Mouse (Mus musculus) embryonic facial prominence, embryonic 15.5 days (tissue): Measurements from ENCODE around the gene Tmem179. TPM values are rescaled to one million over a fixed set of nuclear protein-coding genes. Genes with fewer than 3 reads are reported as not detected.

Experiments
- ATAC-seq: fragments of 200-750 bp; cut with Nextera tagmentation; 2 replicates; pipeline ENCODE4 v1.8.0; 2017; ENCODE audit warnings: low read depth, moderate TSS enrichment; ENCODE audit not compliant: insufficient number of reproducible peaks, low FRiP score, low TSS enrichment
- H3K27ac ChIP-seq: fragments of 300-500 bp; sonication (generic); replicated peaks from 2 replicates; pipeline ENCODE4 v1.5.1; 2015; ENCODE audit warnings: mild to moderate bottlenecking, inconsistent platforms
- H3K27me3 ChIP-seq: fragments of 300-500 bp; sonication (generic); 2 replicates; pipeline ENCODE4 v1.6.1; 2015; ENCODE audit warnings: inconsistent platforms
- H3K36me3 ChIP-seq: fragments of 300-500 bp; sonication (generic); 2 replicates; pipeline ENCODE4 v1.6.1; 2015; ENCODE audit warnings: mild to moderate bottlenecking, inconsistent platforms
- H3K4me1 ChIP-seq: fragments of 300-500 bp; sonication (generic); 2 replicates; pipeline ENCODE4 v1.6.1; 2015; ENCODE audit warnings: inconsistent platforms
- H3K4me2 ChIP-seq: fragments of 300-500 bp; sonication (generic); replicated peaks from 2 replicates; pipeline ENCODE4 v1.6.1; 2015; ENCODE audit warnings: mild to moderate bottlenecking, inconsistent platforms
- H3K4me3 ChIP-seq: fragments of 300-500 bp; sonication (generic); replicated peaks from 2 replicates; pipeline ENCODE4 v1.5.1; 2015; ENCODE audit warnings: mild to moderate bottlenecking, inconsistent platforms
- H3K9ac ChIP-seq: fragments of 300-500 bp; sonication (generic); 2 replicates; pipeline ENCODE4 v1.6.1; 2015; ENCODE audit warnings: inconsistent platforms
- H3K9me3 ChIP-seq: fragments of 300-500 bp; sonication (generic); replicated peaks from 2 replicates; pipeline ENCODE4 v1.6.1; 2016; ENCODE audit warnings: inconsistent platforms
- WGBS: fragments of 180-500 bp; shearing (Covaris S2); methylation state at CpG from one replicate; pipeline ENCODE4 v1.1.7; 2015; 5-methylcytosine and 5-hydroxymethylcytosine counted together
- polyA plus RNA-seq: library from polyadenylated mRNA; unstranded; fragments of >200 nt; fragmentation: Nextera tagmentation; extraction: Ambion mirVana; gene quantifications from 2 replicates; pipeline ENCODE4 v1.2.1, GENCODE M21; 2015

Tmem179 gene
- 0.45 TPM in 2 replicates for polyA plus RNA-seq

GRCm38 (mm10) chr12:112516697-112517337 lies at the start of gene Tmem179:
Tmem179 (minus strand) TSS chr12:112516747.
- H3K27ac ChIP-seq = no peak within 1 kb of the TSS
- H3K4me2 ChIP-seq = 0 out of 2 replicates have a peak within 1 kb of the TSS, but pooled peaks have one; percentile 15
- no peaks in the 10 kb centered on the region for H3K9me3 ChIP-seq
- no peaks in the 10 kb centered on the region for H3K36me3 ChIP-seq
- H3K27me3 ChIP-seq = peaks cover 21% of the 10 kb centered on the region
- 8% methylated on average over 14 of the region's 14 CpGs for WGBS
- no peak within 1 kb of the TSS for H3K9ac ChIP-seq
- H3K4me1 ChIP-seq = peaks cover 12% of the 10 kb centered on the region
- no peak within 1 kb of the TSS for H3K4me3 ChIP-seq
- peak; percentile 15; the same call in 1 of the 2 replicates for ATAC-seq

GRCm38 (mm10) chr12:112563011-112563410 lies 46.5 kb upstream of the Tmem179 start:
- H3K27ac ChIP-seq = no peak overlapping the region
- no peak overlapping the region for H3K4me3 ChIP-seq
- WGBS = 87% methylated on average over 6 of the region's 6 CpGs
- H3K4me1 ChIP-seq = peaks cover 6% of the 10 kb centered on the region; the same call in 1 of the 2 replicates
- H3K36me3 ChIP-seq = no peaks in the 10 kb centered on the region
- H3K4me2 ChIP-seq = no peak overlapping the region
- ATAC-seq = no peak
- no peaks in the 10 kb centered on the region for H3K27me3 ChIP-seq
- no peak overlapping the region for H3K9ac ChIP-seq
- H3K9me3 ChIP-seq = no peaks in the 10 kb centered on the region

GRCm38 (mm10) chr12:112562462-112562861 lies 45.9 kb upstream of the Tmem179 start:
- H3K4me3 ChIP-seq = no peak overlapping the region
- H3K36me3 ChIP-seq = no peaks in the 10 kb centered on the region
- ATAC-seq = no peak
- no peak overlapping the region for H3K27ac ChIP-seq
- H3K4me1 ChIP-seq = peaks cover 6% of the 10 kb centered on the region; the same call in 1 of the 2 replicates
- H3K27me3 ChIP-seq = no peaks in the 10 kb centered on the region
- H3K9me3 ChIP-seq = no peaks in the 10 kb centered on the region
- no peak overlapping the region for H3K4me2 ChIP-seq
- 69% methylated on average over 5 of the region's 5 CpGs for WGBS
- no peak overlapping the region for H3K9ac ChIP-seq

GRCm38 (mm10) chr12:112561163-112561562 lies 44.6 kb upstream of the Tmem179 start:
- Histone ChIP-seq H3K4me1 (peaks cover 6% of the 10 kb centered on the region; the same call in 1 of the 2 replicates), H3K9me3 (no peaks in the 10 kb centered on the region), H3K9ac (no peak overlapping the region), H3K36me3 (no peaks in the 10 kb centered on the region), H3K4me3 (no peak overlapping the region), H3K27me3 (no peaks in the 10 kb centered on the region), H3K4me2 (no peak overlapping the region), H3K27ac (no peak overlapping the region)
- 46% methylated on average over 3 of the region's 3 CpGs for WGBS
- ATAC-seq = no peak

- Histone ChIP-seq H3K9ac (no peak overlapping the region), H3K9me3 (no peaks in the 10 kb centered on the region), H3K36me3 (no peaks in the 10 kb centered on the region), H3K27me3 (no peaks in the 10 kb centered on the region), H3K4me3 (no peak overlapping the region), H3K4me1 (peaks cover 6% of the 10 kb centered on the region; the same call in 1 of the 2 replicates), H3K27ac (no peak overlapping the region), H3K4me2 (no peak overlapping the region)
- ATAC-seq = no peak
- 40% methylated on average over 5 of the region's 5 CpGs for WGBS
Observed at GRCm38 (mm10) chr12:112560176-112560797, 43.7 kb upstream of the Tmem179 start.

GRCm38 (mm10) chr12:112559671-112560070 lies 43.1 kb upstream of the Tmem179 start:
- Histone ChIP-seq H3K36me3 (no peaks in the 10 kb centered on the region), H3K4me2 (no peak overlapping the region), H3K4me1 (peaks cover 6% of the 10 kb centered on the region; the same call in 1 of the 2 replicates), H3K27me3 (no peaks in the 10 kb centered on the region), H3K27ac (no peak overlapping the region), H3K4me3 (no peak overlapping the region), H3K9me3 (no peaks in the 10 kb centered on the region), H3K9ac (no peak overlapping the region)
- ATAC-seq = no peak
- WGBS = 44% methylated on average over 6 of the region's 6 CpGs

GRCm38 (mm10) chr12:112559231-112559630 lies 42.7 kb upstream of the Tmem179 start:
- Histone ChIP-seq H3K27ac (no peak overlapping the region), H3K9ac (no peak overlapping the region), H3K4me1 (peaks cover 6% of the 10 kb centered on the region; the same call in 1 of the 2 replicates), H3K9me3 (no peaks in the 10 kb centered on the region), H3K36me3 (no peaks in the 10 kb centered on the region), H3K4me3 (no peak overlapping the region), H3K4me2 (no peak overlapping the region), H3K27me3 (no peaks in the 10 kb centered on the region)
- no peak for ATAC-seq
- 43% methylated on average over 3 of the region's 3 CpGs for WGBS

- WGBS = 84% methylated on average over 5 of the region's 5 CpGs
- no peak overlapping the region for H3K9ac ChIP-seq
- H3K4me2 ChIP-seq = no peak overlapping the region
- H3K27me3 ChIP-seq = peaks cover 4% of the 10 kb centered on the region; the same call in 1 of the 2 replicates
- ATAC-seq = no peak
- H3K4me3 ChIP-seq = no peak overlapping the region
- H3K9me3 ChIP-seq = no peaks in the 10 kb centered on the region
- peaks cover 8% of the 10 kb centered on the region; the same call in 1 of the 2 replicates for H3K4me1 ChIP-seq
- H3K27ac ChIP-seq = no peak overlapping the region
- no peaks in the 10 kb centered on the region for H3K36me3 ChIP-seq
Observed at GRCm38 (mm10) chr12:112557219-112557618, 40.7 kb upstream of the Tmem179 start.

GRCm38 (mm10) chr12:112556531-112557060 lies 40.0 kb upstream of the Tmem179 start:
- no peak overlapping the region for H3K9ac ChIP-seq

GRCm38 (mm10) chr12:112554900-112555299 lies 38.4 kb upstream of the Tmem179 start:
- no peak overlapping the region for H3K27ac ChIP-seq
- H3K9ac ChIP-seq = no peak overlapping the region
- H3K9me3 ChIP-seq = no peaks in the 10 kb centered on the region
- no peak overlapping the region for H3K4me2 ChIP-seq
- peaks cover 9% of the 10 kb centered on the region; the same call in 1 of the 2 replicates for H3K4me1 ChIP-seq
- H3K4me3 ChIP-seq = no peak overlapping the region
- H3K36me3 ChIP-seq = no peaks in the 10 kb centered on the region
- 41% methylated on average over 12 of the region's 12 CpGs for WGBS
- peaks cover 4% of the 10 kb centered on the region; the same call in 1 of the 2 replicates for H3K27me3 ChIP-seq
- ATAC-seq = no peak

More at GRCm38 (mm10) chr12:112556531-112557060, 40.0 kb upstream of the Tmem179 start:
- H3K36me3 ChIP-seq = no peaks in the 10 kb centered on the region
- no peak overlapping the region for H3K4me3 ChIP-seq
- no peak overlapping the region for H3K27ac ChIP-seq
- ATAC-seq = no peak
- H3K9me3 ChIP-seq = no peaks in the 10 kb centered on the region
- no peak overlapping the region for H3K4me2 ChIP-seq
- 60% methylated on average over 9 of the region's 9 CpGs for WGBS
- peaks cover 9% of the 10 kb centered on the region; the same call in 1 of the 2 replicates for H3K4me1 ChIP-seq
- H3K27me3 ChIP-seq = peaks cover 4% of the 10 kb centered on the region; the same call in 1 of the 2 replicates

GRCm38 (mm10) chr12:112552520-112552919 lies 36.0 kb upstream of the Tmem179 start:
- H3K4me1 ChIP-seq = peaks cover 4% of the 10 kb centered on the region; the same call in 1 of the 2 replicates
- WGBS = 60% methylated on average over 5 of the region's 5 CpGs
- no peak overlapping the region for H3K9ac ChIP-seq
- H3K9me3 ChIP-seq = no peaks in the 10 kb centered on the region
- no peak overlapping the region for H3K27ac ChIP-seq
- peaks cover 4% of the 10 kb centered on the region; the same call in 1 of the 2 replicates for H3K27me3 ChIP-seq
- no peak overlapping the region for H3K4me2 ChIP-seq
- H3K4me3 ChIP-seq = no peak overlapping the region
- ATAC-seq = no peak
- no peaks in the 10 kb centered on the region for H3K36me3 ChIP-seq
